Mouse (Mus musculus) mouse embryonic stem cell (cell line): ENCODE data around the gene Hnrnpl.

Experiments
- in situ Hi-C, 2 experiments: fragments of 300-500 bp; cut with MboI; formaldehyde crosslinking; loops; 1 replicate in 1 of 2; 3 replicates in 1 of 2; pipeline ENCODE4 v1.14.3; 2019 to 2020; ENCODE audit warnings: low sequenced_read_pairs in 2 of 2, low pct_unique_long_range_greater_than_20kb in 1 of 2, mixed read lengths in 1 of 2; ENCODE audit not compliant: unreplicated experiment in 1 of 2

The Hnrnpl gene

DNA sequence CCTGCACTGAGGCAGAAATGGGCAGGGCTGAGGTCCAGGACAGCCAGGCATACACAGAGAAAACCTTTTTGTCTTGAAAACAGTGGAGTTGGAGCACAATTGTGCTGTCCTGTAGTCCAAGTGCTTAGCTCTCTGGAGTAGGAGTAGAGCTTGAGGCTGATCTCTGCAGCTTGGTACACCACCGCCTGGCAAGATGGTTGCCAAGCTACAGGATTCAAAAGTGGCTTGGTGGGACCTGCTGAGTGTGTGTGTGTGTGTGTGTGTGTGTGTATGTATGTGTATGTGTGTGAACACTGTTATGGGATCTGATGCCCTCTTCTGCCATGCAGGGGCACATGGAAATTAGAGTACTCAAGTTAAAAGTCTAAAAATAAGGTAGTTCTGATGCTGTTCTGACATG is 14.2 kb downstream of the Hnrnpl start:
- in situ Hi-C loops: no loop called here

DNA sequence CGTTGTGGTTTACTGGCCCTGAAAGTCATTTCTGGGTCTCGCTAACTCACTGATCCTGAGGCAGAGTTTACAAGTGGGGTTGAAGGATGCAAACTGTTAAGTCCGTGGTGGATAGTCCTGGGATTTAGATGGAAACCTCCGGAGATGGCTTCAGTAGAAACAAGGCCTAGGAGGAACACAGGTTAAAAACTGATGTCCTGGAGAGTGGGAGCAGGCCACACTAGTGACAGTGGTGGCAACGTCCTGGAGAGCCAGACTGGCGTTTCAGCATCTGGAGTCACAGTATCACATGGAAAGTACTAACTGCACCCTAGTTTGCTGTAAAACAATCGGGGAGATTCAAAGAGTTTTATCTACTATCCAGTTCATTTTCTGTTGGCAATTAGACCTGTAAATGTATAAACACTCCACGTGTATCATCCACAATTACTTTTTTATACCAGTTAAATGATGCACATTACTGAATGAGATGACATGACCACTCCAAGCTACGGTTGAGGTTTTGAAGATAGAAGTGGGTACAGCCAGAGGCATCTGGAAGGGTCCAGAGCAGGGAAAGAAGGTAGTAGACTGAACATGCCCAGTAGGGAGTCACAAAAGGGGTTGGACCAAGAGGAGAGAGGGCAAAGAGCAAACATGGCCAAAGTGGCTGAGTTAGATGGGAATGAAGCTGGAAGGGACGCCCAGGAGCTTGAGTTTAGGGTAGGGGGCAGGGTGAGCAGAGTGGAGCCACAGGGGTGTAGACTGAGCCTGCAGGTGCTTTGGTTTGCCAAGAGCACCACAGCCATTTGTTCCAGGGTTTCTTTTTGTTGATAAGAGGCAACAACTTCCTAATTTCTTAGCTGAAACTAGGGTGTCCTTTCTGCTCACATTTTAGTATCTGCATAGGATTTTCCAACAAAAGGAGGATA is 14.9 kb downstream of the Hnrnpl start:
- in situ Hi-C loops: no loop called here

DNA sequence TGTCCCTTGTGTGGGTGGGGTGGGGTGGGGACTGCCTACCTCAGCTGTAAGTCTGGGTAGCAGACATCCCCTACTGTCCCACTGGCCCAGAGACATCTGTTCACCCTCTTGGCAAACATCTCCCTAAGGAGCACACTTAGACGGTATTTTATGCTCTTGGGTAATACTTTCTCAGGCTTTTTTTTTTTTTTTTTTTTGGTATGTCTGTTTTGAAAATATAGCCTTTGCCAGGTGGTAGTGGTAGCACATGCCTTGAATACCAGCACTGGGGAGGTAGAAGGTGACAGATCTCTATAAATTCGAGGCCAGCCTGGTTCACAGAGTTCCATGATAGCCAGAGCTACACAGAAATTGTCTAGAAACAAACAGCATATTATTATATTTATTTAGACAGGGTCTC is 15.6 kb downstream of the Hnrnpl start:
- in situ Hi-C loops: no loop called here

- in situ Hi-C loops: no loop called here
Measured at GRCm38 (mm10) chr7:28824941-28825685, 16.8 kb downstream of the Hnrnpl start, which contains the start of gene Ech1. Ech1 (plus strand) TSS chr7:28825217.

GRCm38 (mm10) chr7:28825686-28826401 is 17.5 kb downstream of the Hnrnpl start:
- in situ Hi-C loops: no loop called here

GRCm38 (mm10) chr7:28826402-28826772 is 18.0 kb downstream of the Hnrnpl start:
- in situ Hi-C loops: no loop called here

DNA sequence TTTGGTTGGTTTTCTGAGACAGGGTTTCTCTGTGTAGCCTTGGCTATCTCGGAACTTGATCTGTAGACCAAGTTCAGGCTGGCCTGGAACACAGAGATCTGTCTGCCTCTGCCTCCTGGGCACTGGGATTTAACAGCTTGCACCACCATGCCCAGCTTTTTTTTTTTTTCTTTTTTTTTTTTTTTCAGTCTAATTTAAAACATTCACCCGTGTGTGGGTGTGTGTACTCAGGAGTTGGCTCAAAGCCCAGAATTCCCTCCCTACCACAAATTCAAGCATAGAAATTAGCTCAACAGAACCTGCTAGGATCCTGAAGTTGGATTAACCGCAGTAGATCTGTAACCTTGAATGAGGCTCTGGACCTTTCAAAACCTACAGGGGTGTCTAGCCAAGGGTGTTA is 19.0 kb downstream of the Hnrnpl start:
- in situ Hi-C loops: no loop called here

DNA sequence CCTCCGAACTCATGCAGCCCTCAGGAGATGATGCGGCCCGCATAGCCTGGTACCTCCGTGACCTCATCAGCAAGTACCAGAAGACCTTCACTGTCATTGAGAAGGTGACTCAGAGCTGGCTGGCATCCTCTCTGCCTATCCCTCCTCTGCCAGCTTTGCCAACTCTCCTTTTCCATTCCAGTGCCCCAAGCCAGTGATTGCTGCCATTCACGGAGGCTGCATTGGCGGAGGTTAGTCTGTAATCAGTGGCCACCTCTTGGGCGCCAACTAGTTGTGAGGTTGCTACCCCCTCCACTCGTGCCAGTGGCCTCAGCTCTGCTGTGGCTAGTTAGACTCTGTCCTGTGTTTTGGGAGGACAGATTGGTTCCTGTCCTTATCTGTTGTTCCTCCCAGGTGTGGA is 21.5 kb downstream of the Hnrnpl start:
- in situ Hi-C loops: no loop called here

GRCm38 (mm10) chr7:28830981-28831380 is 22.6 kb downstream of the Hnrnpl start:
- in situ Hi-C loops: no loop called here

- in situ Hi-C loops: no loop called here
Measured at GRCm38 (mm10) chr7:28831411-28832125, 23.2 kb downstream of the Hnrnpl start.

- in situ Hi-C loops: no loop called here
Measured at GRCm38 (mm10) chr7:28832137-28832536, 23.8 kb downstream of the Hnrnpl start.

GRCm38 (mm10) chr7:28833723-28834347 is 25.5 kb downstream of the Hnrnpl start, which contains the start of gene Lgals4:
Lgals4 (plus strand) TSS chr7:28833854.
- in situ Hi-C loops: no loop called here

- in situ Hi-C loops: no loop called here
Measured at GRCm38 (mm10) chr7:28836936-28837335, 28.6 kb downstream of the Hnrnpl start.

DNA sequence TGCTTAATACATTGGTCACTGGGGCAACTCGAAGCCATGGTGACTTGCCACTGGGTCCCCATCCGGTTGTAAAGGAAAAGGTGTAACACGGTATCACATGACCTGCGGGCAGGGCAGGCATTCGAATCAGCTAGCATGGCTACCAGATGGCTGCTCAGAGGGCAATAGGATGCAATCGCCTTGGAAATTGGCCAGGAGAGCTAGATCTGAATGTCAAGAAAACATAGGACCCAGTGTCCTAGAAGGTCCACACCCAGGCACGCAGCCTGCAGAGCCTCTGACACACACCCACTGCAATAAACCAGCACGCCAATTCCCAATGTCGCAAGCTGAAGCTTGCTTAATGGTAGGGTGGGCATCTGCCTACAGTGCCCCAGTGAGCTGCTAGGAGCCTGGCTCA is 30.0 kb downstream of the Hnrnpl start:
- in situ Hi-C loops: no loop called here

DNA sequence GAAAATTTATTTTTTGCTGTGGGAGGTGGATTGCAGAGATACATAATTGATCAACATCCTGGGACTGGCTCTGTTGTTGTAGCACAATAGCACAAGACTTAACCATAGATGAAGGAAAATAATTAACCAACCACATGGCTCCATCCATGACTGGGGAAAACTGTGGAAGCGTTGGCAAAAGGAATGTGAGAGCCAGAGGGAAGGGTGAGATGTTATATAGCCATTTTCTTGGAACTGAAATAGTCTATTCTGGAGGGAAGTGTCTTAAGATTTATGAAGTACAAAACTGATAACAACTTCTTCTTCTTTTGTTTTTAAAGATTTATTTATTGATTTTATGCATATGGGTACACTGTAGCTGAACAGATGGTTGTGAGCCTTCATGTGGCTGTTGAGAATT is 38.9 kb downstream of the Hnrnpl start:
- in situ Hi-C loops: no loop called here

DNA sequence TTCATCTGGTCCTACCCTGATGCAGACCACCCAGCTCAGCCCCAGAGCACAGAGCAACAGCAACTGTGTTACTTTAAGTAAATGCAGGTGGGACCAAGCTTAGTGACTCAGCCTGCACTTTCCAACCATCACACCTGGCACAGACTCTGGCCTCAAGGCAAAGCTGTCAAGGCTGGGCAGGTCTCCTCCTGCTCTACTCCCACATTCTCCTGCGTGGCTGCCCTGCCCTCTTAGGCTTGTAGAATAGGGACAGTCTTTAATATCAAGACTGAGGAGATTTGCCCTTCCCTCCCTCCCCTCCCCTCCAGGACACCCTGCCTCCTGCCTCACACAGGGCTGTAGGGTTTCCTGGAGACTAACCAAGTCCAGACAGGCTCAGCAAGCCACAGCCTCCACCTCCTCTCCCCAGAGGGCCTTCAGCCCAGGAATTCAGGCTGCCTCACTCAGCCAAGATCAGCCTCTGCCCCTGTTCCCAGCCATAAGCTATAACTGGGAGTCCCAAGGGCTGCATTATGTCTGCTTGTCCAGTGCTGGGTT is 41.4 kb downstream of the Hnrnpl start:
- in situ Hi-C loops: no loop called here

DNA sequence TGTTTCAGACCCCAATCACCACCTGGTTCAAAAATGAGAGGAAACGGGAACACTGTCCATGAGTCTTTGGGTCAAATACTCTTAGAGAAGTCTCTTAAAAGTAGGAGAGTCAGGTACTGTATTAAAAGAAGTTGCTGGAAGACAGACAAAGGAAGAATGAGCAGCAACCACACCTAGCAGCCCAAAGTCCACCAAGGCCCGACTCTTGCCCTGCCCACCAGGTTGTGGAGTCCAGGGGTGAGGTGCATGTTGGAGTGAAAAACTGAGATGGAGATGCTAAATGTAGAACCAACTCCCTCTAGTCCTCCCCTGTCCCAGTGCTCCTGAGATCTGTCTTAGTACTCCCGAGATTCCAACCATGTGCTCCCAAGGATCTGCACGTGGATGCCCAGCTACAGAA is 42.3 kb downstream of the Hnrnpl start:
- in situ Hi-C loops: no loop called here

DNA sequence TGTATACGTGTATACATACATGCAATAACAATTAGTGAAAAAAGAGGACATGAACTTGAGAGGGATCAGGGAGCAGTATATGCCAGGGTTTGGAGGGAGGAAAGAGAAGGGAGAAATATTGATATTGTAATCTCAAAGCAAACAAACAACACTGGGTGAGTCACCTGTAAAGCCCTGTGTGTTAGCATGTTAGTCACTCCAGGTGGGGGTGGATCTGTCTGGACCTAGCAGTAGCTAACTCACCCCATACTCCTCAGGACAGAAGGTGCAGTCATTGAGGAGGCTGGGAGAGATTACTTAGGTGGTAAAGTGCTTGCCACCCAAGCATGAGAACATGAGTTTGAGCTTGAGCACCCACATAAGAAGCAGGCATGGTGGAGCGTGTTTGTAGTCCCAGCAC is 51.6 kb downstream of the Hnrnpl start:
- in situ Hi-C loops: no loop called here
